Mouse (Mus musculus): ENCODE data around the gene Qtrt2. TPM values are rescaled to one million over a fixed set of nuclear protein-coding genes. Genes with fewer than 3 reads are reported as not detected.

Gene Qtrt2
- polyA plus RNA-seq (2014; fragmentation: Nextera tagmentation; extraction: Ambion mirVana), result 26.5 and 27.7 TPM in 2 replicates

GRCm38 (mm10) chr16:43926341-43926859 lies at the start of gene Qtrt2:
Qtrt2 (minus strand) TSS chr16:43926809.
- H3K36me3 ChIP-seq (ENCODE audit: control insufficient read depth, insufficient read depth, low read length), result no peaks in the 10 kb centered on the region
- H3K9ac ChIP-seq (ENCODE audit: low read depth, low read length), result no peak within 1 kb of the TSS
- 73% methylated on average over 6 of the region's 6 CpGs for WGBS
- no peak within 1 kb of the TSS for H3K27ac ChIP-seq (ENCODE audit: low read depth, low read length)
- H3K4me3 ChIP-seq (ENCODE audit: low read depth, low read length), result no peak within 1 kb of the TSS
- no peaks in the 10 kb centered on the region for H3K9me3 ChIP-seq (ENCODE audit: control insufficient read depth, low read length)
- H3K27me3 ChIP-seq (replicated peaks; ENCODE audit: control insufficient read depth, insufficient read depth, low read length), result no peaks in the 10 kb centered on the region
- no peak within 1 kb of the TSS for H3K4me2 ChIP-seq
- ATAC-seq (replicated peaks; ENCODE audit: low FRiP score) (no peak), DNase-seq (ENCODE audit: low spot score) (no peak)
- H3K4me1 ChIP-seq (replicated peaks; ENCODE audit: control insufficient read depth, insufficient read depth, low read length), result no peaks in the 10 kb centered on the region

- DNase-seq (ENCODE audit: low spot score) (no peak), ATAC-seq (replicated peaks; ENCODE audit: low FRiP score) (no peak)
- no peak overlapping the region for H3K4me3 ChIP-seq (ENCODE audit: low read depth, low read length)
- H3K9me3 ChIP-seq (ENCODE audit: control insufficient read depth, low read length), result no peaks in the 10 kb centered on the region
- H3K9ac ChIP-seq (ENCODE audit: low read depth, low read length), result no peak overlapping the region
- WGBS, result 82% methylated on average over 22 of the region's 22 CpGs
- H3K4me2 ChIP-seq, result no peak overlapping the region
- no peak overlapping the region for H3K27ac ChIP-seq (ENCODE audit: low read depth, low read length)
- H3K27me3 ChIP-seq (replicated peaks; ENCODE audit: control insufficient read depth, insufficient read depth, low read length), result peaks cover 2% of the 10 kb centered on the region; the same call in 1 of the 2 replicates
- no peaks in the 10 kb centered on the region for H3K4me1 ChIP-seq (replicated peaks; ENCODE audit: control insufficient read depth, insufficient read depth, low read length)
- no peaks in the 10 kb centered on the region for H3K36me3 ChIP-seq (ENCODE audit: control insufficient read depth, insufficient read depth, low read length)
Observed at GRCm38 (mm10) chr16:43973606-43974220, 47.1 kb upstream of the Qtrt2 start.

GRCm38 (mm10) chr16:43973147-43973546 lies 46.5 kb upstream of the Qtrt2 start:
- Histone ChIP-seq H3K36me3 (ENCODE audit: control insufficient read depth, insufficient read depth, low read length) (no peaks in the 10 kb centered on the region), H3K4me1 (replicated peaks; ENCODE audit: control insufficient read depth, insufficient read depth, low read length) (no peaks in the 10 kb centered on the region), H3K9me3 (ENCODE audit: control insufficient read depth, low read length) (no peaks in the 10 kb centered on the region), H3K9ac (ENCODE audit: low read depth, low read length) (no peak overlapping the region), H3K4me3 (ENCODE audit: low read depth, low read length) (no peak overlapping the region), H3K27me3 (replicated peaks; ENCODE audit: control insufficient read depth, insufficient read depth, low read length) (no peaks in the 10 kb centered on the region), H3K27ac (ENCODE audit: low read depth, low read length) (no peak overlapping the region), H3K4me2 (no peak overlapping the region)
- 82% methylated on average over 11 of the region's 11 CpGs for WGBS
- ATAC-seq (replicated peaks; ENCODE audit: low FRiP score), result no peak
- no peak for DNase-seq (ENCODE audit: low spot score)

GRCm38 (mm10) chr16:43972391-43972790 lies 45.8 kb upstream of the Qtrt2 start:
- Histone ChIP-seq H3K4me2 (no peak overlapping the region), H3K27me3 (replicated peaks; ENCODE audit: control insufficient read depth, insufficient read depth, low read length) (no peaks in the 10 kb centered on the region), H3K4me3 (ENCODE audit: low read depth, low read length) (no peak overlapping the region), H3K4me1 (replicated peaks; ENCODE audit: control insufficient read depth, insufficient read depth, low read length) (no peaks in the 10 kb centered on the region), H3K36me3 (ENCODE audit: control insufficient read depth, insufficient read depth, low read length) (no peaks in the 10 kb centered on the region), H3K27ac (ENCODE audit: low read depth, low read length) (no peak overlapping the region), H3K9ac (ENCODE audit: low read depth, low read length) (no peak overlapping the region), H3K9me3 (ENCODE audit: control insufficient read depth, low read length) (no peaks in the 10 kb centered on the region)
- WGBS, result 92% methylated on average over 2 of the region's 2 CpGs
- no peak for ATAC-seq (replicated peaks; ENCODE audit: low FRiP score)
- DNase-seq (ENCODE audit: low spot score), result no peak

GRCm38 (mm10) chr16:43971741-43972140 lies 45.1 kb upstream of the Qtrt2 start:
- Histone ChIP-seq H3K36me3 (ENCODE audit: control insufficient read depth, insufficient read depth, low read length) (no peaks in the 10 kb centered on the region), H3K27ac (ENCODE audit: low read depth, low read length) (no peak overlapping the region), H3K27me3 (replicated peaks; ENCODE audit: control insufficient read depth, insufficient read depth, low read length) (no peaks in the 10 kb centered on the region), H3K9me3 (ENCODE audit: control insufficient read depth, low read length) (no peaks in the 10 kb centered on the region), H3K9ac (ENCODE audit: low read depth, low read length) (no peak overlapping the region), H3K4me1 (replicated peaks; ENCODE audit: control insufficient read depth, insufficient read depth, low read length) (no peaks in the 10 kb centered on the region), H3K4me3 (ENCODE audit: low read depth, low read length) (no peak overlapping the region), H3K4me2 (no peak overlapping the region)
- DNase-seq (ENCODE audit: low spot score) (no peak), ATAC-seq (replicated peaks; ENCODE audit: low FRiP score) (no peak)
- 88% methylated on average over 9 of the region's 9 CpGs for WGBS

GRCm38 (mm10) chr16:43971189-43971588 lies 44.6 kb upstream of the Qtrt2 start:
- no peak for ATAC-seq (replicated peaks; ENCODE audit: low FRiP score)
- Histone ChIP-seq H3K27me3 (replicated peaks; ENCODE audit: control insufficient read depth, insufficient read depth, low read length) (no peaks in the 10 kb centered on the region), H3K36me3 (ENCODE audit: control insufficient read depth, insufficient read depth, low read length) (no peaks in the 10 kb centered on the region), H3K4me2 (no peak overlapping the region), H3K9me3 (ENCODE audit: control insufficient read depth, low read length) (no peaks in the 10 kb centered on the region), H3K4me3 (ENCODE audit: low read depth, low read length) (no peak overlapping the region), H3K27ac (ENCODE audit: low read depth, low read length) (no peak overlapping the region), H3K9ac (ENCODE audit: low read depth, low read length) (no peak overlapping the region), H3K4me1 (replicated peaks; ENCODE audit: control insufficient read depth, insufficient read depth, low read length) (no peaks in the 10 kb centered on the region)
- 88% methylated on average over 11 of the region's 11 CpGs for WGBS
- no peak for DNase-seq (ENCODE audit: low spot score)

- no peak overlapping the region for H3K4me3 ChIP-seq (ENCODE audit: low read depth, low read length)
- H3K4me1 ChIP-seq (replicated peaks; ENCODE audit: control insufficient read depth, insufficient read depth, low read length), result no peaks in the 10 kb centered on the region
- ATAC-seq (replicated peaks; ENCODE audit: low FRiP score), result no peak
- H3K9ac ChIP-seq (ENCODE audit: low read depth, low read length), result no peak overlapping the region
- DNase-seq (ENCODE audit: low spot score), result no peak
- no peaks in the 10 kb centered on the region for H3K27me3 ChIP-seq (replicated peaks; ENCODE audit: control insufficient read depth, insufficient read depth, low read length)
- H3K4me2 ChIP-seq, result no peak overlapping the region
- 67% methylated on average over 3 of the region's 3 CpGs for WGBS
- no peak overlapping the region for H3K27ac ChIP-seq (ENCODE audit: low read depth, low read length)
- H3K36me3 ChIP-seq (ENCODE audit: control insufficient read depth, insufficient read depth, low read length), result no peaks in the 10 kb centered on the region
- no peaks in the 10 kb centered on the region for H3K9me3 ChIP-seq (ENCODE audit: control insufficient read depth, low read length)
Observed at GRCm38 (mm10) chr16:43970426-43970825, 43.8 kb upstream of the Qtrt2 start.

- no peaks in the 10 kb centered on the region for H3K36me3 ChIP-seq (ENCODE audit: control insufficient read depth, insufficient read depth, low read length)
- DNase-seq (ENCODE audit: low spot score) (no peak), ATAC-seq (replicated peaks; ENCODE audit: low FRiP score) (no peak)
- 89% methylated on average over 13 of the region's 13 CpGs for WGBS
- H3K9me3 ChIP-seq (ENCODE audit: control insufficient read depth, low read length), result no peaks in the 10 kb centered on the region
- H3K27me3 ChIP-seq (replicated peaks; ENCODE audit: control insufficient read depth, insufficient read depth, low read length), result no peaks in the 10 kb centered on the region
- H3K4me1 ChIP-seq (replicated peaks; ENCODE audit: control insufficient read depth, insufficient read depth, low read length), result no peaks in the 10 kb centered on the region
- H3K27ac ChIP-seq (ENCODE audit: low read depth, low read length), result no peak overlapping the region
- H3K4me3 ChIP-seq (ENCODE audit: low read depth, low read length), result no peak overlapping the region
- H3K4me2 ChIP-seq, result no peak overlapping the region
- no peak overlapping the region for H3K9ac ChIP-seq (ENCODE audit: low read depth, low read length)
Observed at GRCm38 (mm10) chr16:43965781-43966389, 39.3 kb upstream of the Qtrt2 start.

GRCm38 (mm10) chr16:43963780-43964179 lies 37.2 kb upstream of the Qtrt2 start:
- DNase-seq (ENCODE audit: low spot score) (no peak), ATAC-seq (replicated peaks; ENCODE audit: low FRiP score) (no peak)
- H3K27me3 ChIP-seq (replicated peaks; ENCODE audit: control insufficient read depth, insufficient read depth, low read length), result no peaks in the 10 kb centered on the region
- no peak overlapping the region for H3K4me2 ChIP-seq
- no peak overlapping the region for H3K9ac ChIP-seq (ENCODE audit: low read depth, low read length)
- WGBS, result 86% methylated on average over 3 of the region's 3 CpGs
- H3K4me3 ChIP-seq (ENCODE audit: low read depth, low read length), result no peak overlapping the region
- no peak overlapping the region for H3K27ac ChIP-seq (ENCODE audit: low read depth, low read length)
- H3K4me1 ChIP-seq (replicated peaks; ENCODE audit: control insufficient read depth, insufficient read depth, low read length), result no peaks in the 10 kb centered on the region
- H3K36me3 ChIP-seq (ENCODE audit: control insufficient read depth, insufficient read depth, low read length), result no peaks in the 10 kb centered on the region
- no peaks in the 10 kb centered on the region for H3K9me3 ChIP-seq (ENCODE audit: control insufficient read depth, low read length)
